ENCODE assay signal across 18 mouse cellular contexts in genomic region chr3:140409239-140409638, GRCm38 (mm10).
"Had no signal": no experiment of that assay in that cellular context is flagged by ENCODE, and none has a peak within 500 bp of the region (broad histone marks: within the 10 kb centered on the region; RNA-seq: fewer than 3 reads in every experiment).

No protein-coding gene starts in this region.

- H3K27ac ChIP-seq: kidney, embryonic 15.5 days; limb, embryonic 10.5 days; liver, embryonic 15.5 days; midbrain, embryonic 10.5 days; neural tube, embryonic 13.5 days; stomach, embryonic 15.5 days had no signal

- H3K4me3 ChIP-seq: kidney, embryonic 15.5 days; limb, embryonic 10.5 days; liver, embryonic 15.5 days; midbrain, embryonic 10.5 days; myocyte; neural tube, embryonic 13.5 days; stomach, embryonic 15.5 days had no signal

- H3K36me3 ChIP-seq: kidney, embryonic 15.5 days; limb, embryonic 10.5 days; liver, embryonic 15.5 days; midbrain, embryonic 10.5 days; neural tube, embryonic 13.5 days; stomach, embryonic 15.5 days had no signal

- H3K4me1 ChIP-seq: kidney, embryonic 15.5 days; limb, embryonic 10.5 days; liver, embryonic 15.5 days; midbrain, embryonic 10.5 days; neural tube, embryonic 13.5 days; stomach, embryonic 15.5 days had no signal

- H3K9ac ChIP-seq: kidney, embryonic 15.5 days; liver, embryonic 15.5 days; neural tube, embryonic 13.5 days; stomach, embryonic 15.5 days had no signal

- H3K9me3 ChIP-seq: kidney, embryonic 15.5 days; limb, embryonic 10.5 days; liver, embryonic 15.5 days; midbrain, embryonic 10.5 days; neural tube, embryonic 13.5 days; stomach, embryonic 15.5 days had no signal

- DNase-seq: kidney, adult 2 months; kidney, postnatal 14 days; lung, adult 2 months; lung, postnatal 36 days; midbrain, embryonic 14.5 days; right cerebral cortex, postnatal 4 days; spleen, adult 18-20 months; thymus, adult 2 months; thymus, postnatal 25 days had no signal

- H3K4me2 ChIP-seq: kidney, embryonic 15.5 days; liver, embryonic 11.5 days; liver, embryonic 15.5 days; neural tube, embryonic 13.5 days; stomach, embryonic 15.5 days had no signal

- ATAC-seq: lung, postnatal 0 days had no signal

- H3K27me3 ChIP-seq: kidney, embryonic 15.5 days; liver, embryonic 15.5 days; neural tube, embryonic 13.5 days; stomach, embryonic 15.5 days had no signal
